In the genomic region with DNA sequence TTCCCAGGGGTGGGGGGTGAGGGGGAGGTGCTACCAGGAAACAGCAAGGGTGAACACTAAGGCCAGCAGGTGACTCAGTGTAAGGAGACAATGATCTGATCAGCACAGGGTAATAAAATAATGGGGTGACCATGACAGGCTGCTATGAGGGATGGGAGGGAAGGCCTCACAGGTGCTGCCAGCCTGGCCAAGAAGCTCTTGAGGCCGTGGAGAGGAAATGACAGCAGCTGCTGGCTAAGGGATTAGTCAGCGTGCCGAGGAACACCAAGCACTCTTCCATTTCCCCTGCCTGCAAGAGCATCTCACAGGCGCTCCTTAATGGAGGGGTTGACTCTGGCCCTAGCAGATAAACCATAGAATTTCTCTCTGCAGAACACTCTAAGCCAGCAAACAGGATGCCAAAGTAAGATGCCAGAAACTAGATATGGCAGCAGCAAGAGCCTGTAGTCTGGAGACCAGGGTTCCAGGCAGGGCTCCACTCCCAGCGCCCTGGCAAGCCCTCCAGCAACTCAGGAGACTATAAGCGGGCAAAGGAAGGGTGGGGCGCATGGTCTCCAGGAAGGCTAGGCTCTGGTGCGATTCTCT, we compare ENCODE assay signal across 9 mouse cellular contexts. TPM values are rescaled to one million over a fixed set of nuclear protein-coding genes. Genes with fewer than 3 reads are reported as not detected.
DNase-seq lines count a peak whose midpoint lies in the region; TF ChIP-seq lines count a peak whose summit lies in the region.
"Had no signal": no experiment of that assay in that cellular context is flagged by ENCODE, and none has a peak within 500 bp of the region (broad histone marks: within the 10 kb centered on the region; RNA-seq: fewer than 3 reads in every experiment).

No protein-coding gene starts in this region.

- intact Hi-C loops in left cerebral cortex, adult 2 months (cut with DNase I) = no loop called here
- intact Hi-C loops in heart, postnatal 25 days (cut with DNase I) = loop anchor here (5.0 kb wide), 1 partner anchor 82 kb away; no protein-coding TSS in a partner anchor

- no peak for TF ChIP-seq CTCF in left cerebral cortex, adult 2 months (IDR thresholded peaks at IDR 0.05)

- no peak for DNase-seq in left cerebral cortex, adult 2 months (ENCODE audit: extremely low spot score in 1 of 2, low spot score in 2 of 2)
- DNase-seq in left cerebral cortex, adult 9 months (ENCODE audit: low spot score in 2 of 2) = no peak
- DNase-seq in cerebellum, adult 18-20 months = peak; percentile 59 to 78
- DNase-seq in heart, postnatal 25 days (ENCODE audit: low spot score) = peak; percentile 29
- peak; percentile 57 for DNase-seq in lung, postnatal 14 days
- DNase-seq in thymus, postnatal 10 days (ENCODE audit: low spot score in 2 of 2) = no peak
- no peak for DNase-seq in right cerebral cortex, postnatal 10 days (ENCODE audit: low spot score in 2 of 2)
- DNase-seq in ovary, adult 18-20 months (ENCODE audit: low spot score) = no peak

- no peak overlapping the region for H3K4me3 ChIP-seq in left cerebral cortex, adult 2 months

- H3K27ac ChIP-seq in left cerebral cortex, adult 2 months = peak overlapping the region; percentile 21; the same call in 1 of the 2 replicates
- H3K27ac ChIP-seq: liver, embryonic 14.5 days had no signal

RNA-seq across cellular contexts. Expression of gene Apbb2, which starts 58.9 kb away (rescaled TPM):
- 10 to 100 TPM; 60.1 to 70.5 TPM for total RNA-seq in left cerebral cortex, adult 2 months (2021)
- 10 to 100 TPM; 40.2 to 46.7 TPM for total RNA-seq in heart, postnatal 25 days (2021)

Comparison
In these comparisons a context has a peak if more than half of its experiments do, and no peak if none do; other contexts are left out.
1. DNase-seq: peak in cerebellum, adult 18-20 months (2 of 2), heart, postnatal 25 days (single experiment) and lung, postnatal 14 days (single experiment); none in left cerebral cortex, adult 2 months (0 of 2), left cerebral cortex, adult 9 months (0 of 2), thymus, postnatal 10 days (0 of 2), right cerebral cortex, postnatal 10 days (0 of 2) and ovary, adult 18-20 months (single experiment).